Mouse (Mus musculus) layer of hippocampus, postnatal 10 days (tissue): ENCODE results near the gene Inf2. TPM values are rescaled to one million over a fixed set of nuclear protein-coding genes. Genes with fewer than 3 reads are reported as not detected.
A peak's percentile ranks its signal among the peaks of the same experiment; 100 is the strongest.

Experiments used
- DNase-seq, 2 experiments: peaks; one replicate each; pipeline ENCODE4 v3.0.0; 2021; ENCODE audit warnings: low spot score in 2 of 2
- microRNA-seq, 2 experiments: library from miRNA; unstranded; fragments of <30 nt; microRNA quantifications; one replicate each; pipeline ENCODE4 v1.2.0; 2021
- total RNA-seq, 2 experiments: library from RNA; stranded (reverse); gene quantifications; 2 replicates each; pipeline ENCODE4 v1.2.3; 2021

Inf2 gene
- total RNA-seq, 2 experiments from 2014 or later, result 80.9 to 91.4 TPM

GRCm38 (mm10) chr12:112651778-112652439, 63.3 kb downstream of the Inf2 start:
- no peak for DNase-seq

- peak; percentile 90 to 92 for DNase-seq
Measured at GRCm38 (mm10) chr12:112653157-112653824, 64.7 kb downstream of the Inf2 start.

DNA sequence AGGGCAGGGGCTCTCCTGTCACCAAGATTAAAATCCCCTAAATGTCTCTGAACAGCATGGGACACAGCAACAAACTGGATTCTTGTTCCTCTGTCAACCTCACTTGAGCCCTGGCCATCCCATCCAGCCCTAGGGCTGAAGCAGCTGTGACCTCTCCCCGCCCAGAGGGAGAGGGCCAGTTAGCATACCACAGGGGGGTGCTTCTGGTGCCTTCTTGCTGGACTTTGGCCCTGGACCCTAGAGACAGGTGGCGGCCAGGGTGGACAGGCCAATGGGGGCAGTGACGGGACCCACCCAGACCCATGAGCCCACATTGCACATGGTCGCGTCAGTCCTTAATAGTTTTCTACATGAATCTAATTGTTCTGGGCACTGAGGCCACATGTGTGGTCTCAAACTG, 65.5 kb downstream of the Inf2 start:
- no peak for DNase-seq

- DNase-seq, result no peak
Measured at GRCm38 (mm10) chr12:112658619-112659018, 70.0 kb downstream of the Inf2 start.

DNA sequence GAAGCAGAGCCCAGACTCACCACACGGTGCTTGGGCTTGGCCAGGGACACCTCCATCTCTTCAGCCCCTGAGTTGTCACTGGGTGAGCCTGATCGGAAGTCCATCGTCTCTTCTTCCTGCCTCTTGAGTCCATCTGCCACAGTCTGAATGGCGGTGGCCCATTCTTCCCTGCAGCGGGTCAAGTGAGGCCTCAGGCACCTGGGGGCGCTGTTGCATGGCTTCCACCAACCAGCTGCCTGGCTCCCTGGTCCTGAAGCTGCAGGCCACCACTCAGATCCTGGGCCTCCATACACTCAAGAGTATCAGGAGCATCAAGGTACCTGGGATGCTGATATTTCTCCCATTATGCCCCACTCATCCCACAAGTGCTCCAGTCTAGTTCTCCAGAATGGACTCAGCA, 70.5 kb downstream of the Inf2 start:
- DNase-seq, result peak; percentile 79 to 81

DNA sequence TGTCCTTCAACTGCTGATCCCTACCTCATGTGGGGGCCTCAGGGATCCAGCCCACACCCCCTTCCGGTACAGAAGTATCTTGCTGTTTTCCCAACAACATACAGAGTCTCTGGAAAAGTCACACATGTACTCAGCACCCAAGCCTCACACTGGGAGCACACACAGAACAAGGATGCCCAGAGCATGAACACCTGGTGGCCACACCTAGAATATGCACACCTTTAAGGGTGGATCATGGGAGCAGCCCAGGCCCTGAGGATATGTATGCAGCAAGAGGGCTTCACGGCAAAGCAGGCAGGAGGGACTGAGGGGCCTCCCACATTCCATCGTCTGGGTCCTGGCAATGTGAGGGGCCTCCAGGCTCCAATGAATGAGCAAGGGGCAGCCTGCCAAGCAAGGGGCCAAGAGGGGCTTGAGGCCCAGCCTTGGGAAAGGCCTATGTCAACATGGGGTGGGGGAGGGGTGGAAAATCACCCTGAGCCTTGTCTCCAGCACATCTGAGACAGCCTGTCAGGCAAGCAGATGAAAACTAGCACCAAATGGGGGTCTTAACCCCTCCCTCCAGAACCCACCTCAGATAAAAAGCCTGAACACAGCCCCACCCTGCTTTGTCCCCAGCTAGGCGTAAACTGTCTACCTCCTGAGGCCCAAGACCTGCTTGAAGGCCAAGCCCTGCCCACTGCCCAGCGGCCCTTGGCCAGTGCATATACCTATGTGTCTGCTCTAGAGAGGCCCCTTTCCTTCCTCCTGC, 72.2 kb downstream of the Inf2 start:
- no peak for DNase-seq

GRCm38 (mm10) chr12:112661327-112661605, 72.7 kb downstream of the Inf2 start:
- DNase-seq, result no peak

DNA sequence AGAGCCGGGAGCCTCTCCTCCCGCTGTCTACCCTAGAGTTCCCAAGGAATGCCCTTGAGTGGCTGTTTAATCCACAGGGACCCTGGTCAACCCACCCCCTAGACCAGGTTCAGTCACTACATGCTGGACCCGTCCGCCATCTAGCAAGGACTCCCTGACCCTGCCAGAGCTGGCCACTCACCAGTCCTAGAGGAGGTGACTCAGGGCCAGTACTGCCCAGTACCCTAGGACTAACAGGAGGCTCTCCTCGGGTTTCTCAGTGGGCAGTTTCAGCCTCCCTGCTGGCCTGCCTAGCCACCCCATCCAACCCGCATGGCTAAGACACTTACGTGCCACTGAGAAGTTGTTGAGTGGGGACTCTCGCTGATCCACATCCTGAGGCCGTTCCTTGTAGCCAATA, 73.3 kb downstream of the Inf2 start:
- DNase-seq, result no peak

DNA sequence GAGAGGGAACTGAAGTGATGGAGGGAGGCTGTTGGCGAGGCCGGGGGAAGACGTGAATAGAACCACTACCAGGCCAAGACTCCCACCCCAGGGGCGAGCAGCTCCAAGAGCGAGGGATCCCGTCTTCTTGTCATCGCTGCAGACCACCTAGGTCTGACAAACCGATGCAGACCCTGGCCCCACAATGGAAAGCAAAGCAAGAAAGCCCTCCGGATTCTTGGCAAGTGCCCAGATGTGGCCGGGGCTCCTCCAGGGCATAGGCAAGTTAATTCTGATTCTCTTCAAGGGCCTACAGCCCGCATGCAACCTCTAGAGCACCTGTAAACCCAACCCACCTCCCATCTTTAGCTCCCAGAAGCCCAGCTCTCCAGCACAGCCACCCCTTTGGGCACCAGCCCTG, 74.7 kb downstream of the Inf2 start:
- DNase-seq, result no peak

DNA sequence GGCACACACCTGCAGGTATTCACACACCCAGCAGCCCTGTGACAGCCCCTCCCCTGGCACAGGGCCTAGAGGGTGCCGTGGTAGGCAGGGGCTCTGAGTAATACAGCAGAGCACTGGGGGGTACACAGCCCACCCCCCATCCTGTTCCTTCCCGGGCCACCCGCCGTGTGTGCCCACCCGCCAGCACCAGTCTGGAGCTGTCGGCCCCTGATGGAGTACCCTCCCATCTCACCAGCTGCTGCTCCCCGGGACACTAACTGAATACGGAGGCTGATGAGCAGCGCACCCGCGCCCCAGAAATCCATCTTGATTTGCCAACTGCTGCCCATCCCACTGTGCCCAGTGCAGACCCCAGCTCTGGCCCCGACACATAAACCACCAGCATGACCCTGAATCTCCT, 75.1 kb downstream of the Inf2 start:
- no peak for DNase-seq

- DNase-seq, result no peak
Measured at GRCm38 (mm10) chr12:112664124-112664523, 75.5 kb downstream of the Inf2 start.

- no peak for DNase-seq
Measured at GRCm38 (mm10) chr12:112664656-112665055, 76.1 kb downstream of the Inf2 start.

Small RNA genes within 50 kb of the gene (microRNA-seq; reads per million reads assigned to microRNA genes)
- 1.3 to 2.5 reads per million in 2 experiments for gene Mir6939

Other genes with a start within 250 kb of the Inf2 start
- gene A530016L24Rik, start 99.3 kb upstream of the Inf2 start, total RNA-seq, result 1 to 10 TPM in 1 of 2 experiments, under 1 TPM in 1; 0.96 to 1.3 TPM
- 100 to 1,000 TPM; 108 to 118 TPM for gene Tmem179, start 72.0 kb upstream of the Inf2 start, total RNA-seq
- gene Adssl1, start 31.3 kb downstream of the Inf2 start, total RNA-seq, result 1 to 10 TPM; 2.1 to 2.4 TPM
- 10 to 100 TPM; 17.0 to 19.5 TPM for gene Siva1, start 55.9 kb downstream of the Inf2 start, total RNA-seq
- gene Akt1, start 86.1 kb downstream of the Inf2 start, total RNA-seq, result 100 to 1,000 TPM; 182 to 185 TPM
- gene Zbtb42, start 90.0 kb downstream of the Inf2 start, total RNA-seq, result under 1 TPM; 0.33 to 0.80 TPM
- 100 to 1,000 TPM; 180 to 199 TPM for gene Cep170b, start 131.7 kb downstream of the Inf2 start, total RNA-seq
- 10 to 100 TPM in 1 of 2 experiments, 1 to 10 TPM in 1; 9.2 to 11.7 TPM for gene Pld4, start 171.9 kb downstream of the Inf2 start, total RNA-seq
- 10 to 100 TPM; 11.8 to 17.1 TPM for gene Ahnak2, start 213.9 kb downstream of the Inf2 start, total RNA-seq
- gene Clba1, start 220.2 kb downstream of the Inf2 start, total RNA-seq, result 10 to 100 TPM; 12.3 to 15.5 TPM
- 10 to 100 TPM in 1 of 2 experiments, 1 to 10 TPM in 1; 8.8 to 13.0 TPM for gene Cdca4, start 240.6 kb downstream of the Inf2 start, total RNA-seq